Mouse (Mus musculus): ENCODE measurements around the gene Accs. TPM values are rescaled to one million over a fixed set of nuclear protein-coding genes. Genes with fewer than 3 reads are reported as not detected.

Gene Accs
- total RNA-seq, 2 experiments from 2014 or later = 21.2 to 30.8 TPM

DNA sequence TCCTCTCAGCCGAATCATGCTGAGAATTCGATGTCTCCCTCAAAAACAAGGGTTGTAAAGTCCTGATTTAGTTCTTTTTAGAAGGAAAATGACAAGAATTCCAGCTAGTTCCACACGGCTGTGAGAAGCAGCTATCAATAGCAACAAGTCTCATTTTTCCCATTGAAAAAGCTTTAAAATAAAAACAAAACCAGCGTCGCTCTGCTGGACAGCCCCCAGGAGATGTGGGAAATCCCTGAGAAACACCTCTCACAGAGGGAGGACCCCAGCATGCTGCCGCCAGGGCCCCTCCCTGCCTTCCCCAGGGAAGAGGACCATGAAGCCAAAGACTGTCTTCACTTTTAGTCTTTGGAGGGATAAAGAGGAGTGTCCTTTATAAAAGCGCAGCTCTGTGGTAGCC lies 48.6 kb downstream of the Accs start:
- ATAC-seq (replicated peaks; ENCODE audit: poor library complexity, severe bottlenecking) = no peak

DNA sequence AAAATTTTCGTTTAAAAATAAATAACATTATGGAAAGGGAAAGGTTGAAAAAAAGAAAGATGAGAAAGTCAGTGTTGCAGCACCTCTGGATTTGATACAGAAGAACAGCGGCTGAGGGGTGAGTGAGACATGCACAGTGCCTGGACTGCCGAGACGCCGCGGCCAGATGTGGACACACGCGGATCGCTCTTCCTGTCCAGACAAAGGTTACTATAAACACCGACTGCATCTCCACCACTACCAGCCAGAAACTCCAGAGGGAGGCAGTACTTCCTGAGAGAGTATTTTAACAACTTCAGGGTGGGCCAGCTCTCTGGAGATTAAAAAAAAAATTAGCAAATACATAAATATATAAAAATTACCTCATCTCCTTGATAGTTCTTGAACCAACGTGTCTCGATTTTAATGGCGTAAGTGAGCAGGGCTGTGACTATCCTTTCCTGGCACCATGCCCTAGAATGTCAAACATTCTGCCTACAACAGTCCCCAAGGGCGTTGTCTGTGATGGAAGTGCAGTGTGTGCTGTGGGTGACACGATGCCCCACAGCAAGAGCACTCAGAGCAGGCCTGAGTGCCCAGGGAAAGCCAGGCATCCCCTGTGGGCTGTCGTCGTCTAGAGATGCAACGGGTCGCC lies 52.5 kb downstream of the Accs start:
- no peak for ATAC-seq (replicated peaks; ENCODE audit: poor library complexity, severe bottlenecking)

DNA sequence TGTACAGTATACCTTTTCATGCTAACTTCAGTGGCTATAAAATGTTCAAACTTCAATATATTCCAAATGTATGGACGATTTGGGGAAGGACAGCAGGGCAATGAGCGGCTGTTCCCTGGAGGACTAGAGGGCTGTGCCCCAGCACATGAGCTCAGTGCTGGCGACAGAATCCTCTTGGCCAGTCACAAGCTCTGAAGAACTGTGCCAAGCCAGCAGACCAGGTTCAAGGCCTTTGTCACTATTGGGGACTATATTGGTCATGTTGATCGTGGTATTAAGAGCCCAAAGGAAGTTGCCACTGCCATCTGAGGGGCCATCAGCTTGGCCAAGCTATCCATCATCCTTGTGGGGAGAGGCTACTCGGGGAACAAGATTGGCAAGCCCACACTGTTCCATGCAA lies 55.4 kb downstream of the Accs start:
- ATAC-seq (replicated peaks; ENCODE audit: poor library complexity, severe bottlenecking) = no peak

DNA sequence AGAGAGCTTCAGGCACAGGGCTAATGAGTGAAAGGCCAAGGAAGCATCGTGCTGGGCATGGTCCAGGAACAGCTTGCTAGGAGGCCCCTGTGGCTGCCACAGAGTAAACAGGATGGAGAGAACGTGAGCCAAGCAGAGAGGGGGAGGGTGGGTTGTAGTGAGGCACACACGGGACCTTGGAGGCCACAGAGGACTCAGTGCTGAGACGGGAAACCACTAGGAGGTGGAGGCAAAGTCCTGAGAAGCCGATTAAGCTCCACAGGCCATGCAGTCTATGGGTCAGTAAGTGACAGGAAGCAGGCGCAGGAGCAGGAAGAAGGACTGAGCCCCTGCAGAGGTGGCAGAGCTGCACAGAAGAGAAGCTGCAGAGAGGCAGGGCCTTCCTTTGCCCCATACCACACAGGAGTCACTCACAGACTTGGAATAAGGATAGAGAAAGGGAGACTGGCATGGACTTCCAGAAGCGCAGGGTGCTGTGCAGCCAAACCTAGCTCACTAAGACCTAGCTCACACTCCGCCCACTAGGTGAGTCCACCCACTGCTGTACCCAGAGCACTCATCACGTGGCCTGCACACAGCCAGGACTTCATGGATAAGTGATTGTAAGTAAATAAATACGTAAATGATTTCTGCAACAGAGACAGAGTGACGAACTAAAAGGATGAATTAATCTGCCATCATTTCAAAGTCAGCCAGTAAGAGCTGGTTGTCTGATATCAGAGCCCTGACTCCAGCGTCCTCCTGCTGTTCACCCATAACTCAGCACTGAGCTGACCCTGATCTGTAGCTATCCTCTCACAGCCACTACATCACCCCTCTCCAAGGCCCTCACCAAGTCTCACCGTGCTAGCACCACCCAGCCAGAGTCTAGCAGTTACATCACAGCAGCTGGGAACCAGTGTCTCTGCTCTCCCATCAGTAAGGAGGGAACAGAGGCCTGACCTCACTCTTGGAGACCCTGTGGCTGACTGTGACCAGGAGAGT lies 57.9 kb downstream of the Accs start:
- no peak for ATAC-seq (replicated peaks; ENCODE audit: poor library complexity, severe bottlenecking)

DNA sequence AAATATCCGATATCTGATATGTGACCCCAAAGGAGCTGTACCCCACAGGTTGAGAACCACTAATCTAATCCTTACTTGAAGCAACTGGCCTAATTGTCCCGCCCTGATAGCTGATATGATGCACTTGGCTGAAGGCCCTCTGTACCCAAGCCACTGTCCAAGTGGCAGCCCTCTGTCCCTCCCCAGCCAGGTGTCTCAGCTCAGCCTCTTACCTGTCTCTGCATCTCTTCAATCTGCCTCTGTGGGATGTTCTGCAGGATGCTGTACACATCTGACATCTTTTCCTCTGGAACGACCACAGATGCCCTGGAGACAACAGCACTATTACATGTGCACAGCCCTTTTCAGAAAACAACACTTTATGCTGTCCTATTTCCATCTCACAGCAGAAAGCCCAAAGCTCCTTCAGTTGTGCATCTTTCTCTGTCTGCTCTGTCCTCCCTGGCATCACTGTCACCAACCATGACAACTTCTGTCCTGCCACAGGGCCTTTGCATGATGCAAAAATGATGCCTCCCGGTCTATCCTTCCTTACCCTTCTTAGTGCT lies 58.9 kb downstream of the Accs start:
- no peak for ATAC-seq (replicated peaks; ENCODE audit: poor library complexity, severe bottlenecking)

DNA sequence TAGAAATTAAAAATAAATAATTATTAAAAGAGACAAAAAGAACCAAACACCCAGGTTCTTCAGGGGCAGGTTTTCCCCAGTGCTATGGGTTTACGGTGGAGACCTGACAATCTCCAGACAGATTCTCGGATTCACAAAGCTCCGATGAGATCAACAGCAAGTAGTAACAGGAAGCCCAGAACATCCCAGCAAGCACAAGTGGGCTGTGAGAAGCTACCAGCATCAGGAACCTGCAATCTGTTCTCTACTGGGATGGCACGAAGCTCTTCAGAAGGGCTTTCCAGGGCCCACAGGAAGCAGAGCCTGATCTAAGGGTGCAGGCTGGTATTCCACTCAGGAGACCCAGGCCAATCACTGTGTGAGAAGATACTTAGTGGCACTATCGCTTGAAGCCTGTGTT lies 61.2 kb downstream of the Accs start:
- ATAC-seq (replicated peaks; ENCODE audit: poor library complexity, severe bottlenecking) = no peak

DNA sequence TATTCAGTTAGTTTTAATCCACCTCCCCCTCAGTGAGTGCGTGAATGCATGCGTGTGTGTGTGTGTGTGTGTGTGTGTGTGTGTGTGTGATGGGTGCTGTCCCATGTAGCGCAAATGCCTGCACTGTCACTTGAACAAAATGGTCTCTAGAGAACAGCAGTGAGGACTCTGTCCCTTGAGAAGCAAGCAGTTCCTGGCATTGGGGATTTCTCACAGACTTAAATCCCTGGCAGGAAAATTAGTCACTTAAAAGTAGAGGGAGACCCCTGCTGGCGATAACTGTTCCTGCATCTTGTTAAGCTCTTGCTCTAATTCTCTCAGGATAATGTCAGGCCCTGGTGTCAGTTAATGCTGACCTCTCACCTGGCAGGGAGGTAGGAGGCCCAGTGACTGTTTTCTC lies 63.6 kb downstream of the Accs start:
- peak; percentile 60; the same call in 1 of the 2 replicates for ATAC-seq (replicated peaks; ENCODE audit: poor library complexity, severe bottlenecking)

DNA sequence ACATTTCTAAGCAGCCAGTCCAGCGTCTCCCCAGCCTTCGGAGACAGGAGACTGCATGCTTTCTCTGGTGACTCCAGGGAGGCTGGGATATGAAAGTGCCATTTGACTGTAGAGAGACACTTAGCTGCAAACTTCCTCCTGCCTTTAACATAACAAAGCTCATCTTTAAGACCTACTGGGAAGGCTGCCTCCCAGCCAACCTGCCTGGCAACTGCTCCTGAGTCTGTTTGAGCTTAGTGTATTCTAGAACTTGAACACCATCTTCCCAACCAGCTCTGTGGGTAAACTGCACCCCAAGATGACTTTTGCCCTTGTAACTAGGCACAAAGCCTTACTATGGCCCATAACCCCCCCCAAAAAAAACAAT lies 64.3 kb downstream of the Accs start:
- ATAC-seq (replicated peaks; ENCODE audit: poor library complexity, severe bottlenecking) = no peak

DNA sequence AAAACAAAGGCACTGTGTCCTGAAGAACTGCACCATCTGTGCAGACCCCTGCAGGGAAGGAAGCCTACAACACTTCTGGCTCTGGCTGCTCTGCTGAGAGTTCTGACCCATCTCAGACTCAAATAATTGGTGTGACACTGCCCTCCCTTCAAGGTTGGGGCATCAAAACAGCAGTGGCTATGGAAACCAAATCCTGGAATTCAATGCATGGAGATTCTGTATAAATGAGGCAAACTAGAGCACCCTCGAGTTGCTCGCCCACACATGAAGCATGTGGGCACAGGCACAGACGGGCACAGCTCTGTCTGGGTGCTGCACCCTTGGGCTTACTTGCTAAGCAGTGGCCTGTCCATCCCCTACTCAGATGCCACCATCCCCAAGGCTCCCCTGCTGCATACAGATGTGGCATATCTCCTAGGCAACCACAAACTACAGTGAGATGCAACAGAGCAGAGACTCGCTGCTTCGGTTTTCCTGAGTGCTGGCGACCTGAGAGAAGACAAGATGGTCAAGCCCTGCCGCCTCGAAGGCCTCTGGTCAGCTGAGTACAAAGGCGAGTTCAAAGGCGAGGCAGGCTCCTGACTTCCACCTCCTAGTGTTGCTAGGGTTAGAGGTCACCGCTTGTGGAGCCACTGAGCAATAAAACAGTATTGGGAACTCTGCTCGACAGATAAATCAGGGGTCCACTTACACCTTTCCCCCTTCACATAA lies 64.9 kb downstream of the Accs start:
- ATAC-seq (replicated peaks; ENCODE audit: poor library complexity, severe bottlenecking) = no peak

DNA sequence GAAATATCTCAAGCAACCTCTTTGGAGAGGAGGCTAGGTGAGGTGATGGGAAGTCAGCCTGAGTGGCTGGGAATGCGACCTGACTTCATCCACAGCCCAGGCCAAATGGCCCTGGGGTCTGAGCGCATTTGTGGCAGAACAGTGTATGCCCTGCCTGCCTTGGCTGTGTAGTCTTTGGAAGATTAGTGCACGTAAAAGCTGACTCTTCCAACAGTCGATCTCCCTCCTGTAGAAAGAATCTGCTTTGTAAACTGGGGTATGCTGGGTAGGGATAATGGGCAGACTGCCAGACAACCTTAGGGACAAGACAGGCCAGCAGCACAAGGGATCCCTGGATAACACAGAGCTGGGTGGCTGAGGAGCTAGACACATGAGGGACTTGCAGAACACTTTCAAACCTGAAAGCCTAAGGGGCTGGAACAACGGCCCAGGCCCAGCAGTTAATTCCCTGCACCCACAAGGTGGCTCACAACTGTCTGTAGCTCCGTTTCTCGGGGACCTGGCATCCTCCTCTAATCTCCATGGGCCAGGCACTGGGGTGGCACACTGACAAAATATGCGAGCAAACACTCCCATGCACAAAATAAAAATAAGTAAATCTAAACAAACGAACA lies 65.7 kb downstream of the Accs start:
- no peak for ATAC-seq (replicated peaks; ENCODE audit: poor library complexity, severe bottlenecking)

Other genes with a start within 250 kb of the Accs start
- gene Alx4, start 207.6 kb downstream of the Accs start, total RNA-seq (2014; fragmentation: Nextera tagmentation) = not detected in 2 replicates
- not detected in 2 replicates for gene Alx4, start 207.6 kb downstream of the Accs start, total RNA-seq (2017)
- 35.6 and 40.9 TPM in 2 replicates for gene Ext2, start 27.4 kb downstream of the Accs start, total RNA-seq (2014; fragmentation: Nextera tagmentation)
- 26.2 and 38.6 TPM in 2 replicates for gene Ext2, start 27.4 kb downstream of the Accs start, total RNA-seq (2017)
- gene Accsl, start 19.2 kb upstream of the Accs start, total RNA-seq (2014; fragmentation: Nextera tagmentation) = not detected in 2 replicates
- not detected in 2 replicates for gene Accsl, start 19.2 kb upstream of the Accs start, total RNA-seq (2017)
- not detected in 2 replicates for gene Gm13889, start 107.3 kb upstream of the Accs start, total RNA-seq (2014; fragmentation: Nextera tagmentation)
- not detected in 2 replicates for gene Gm13889, start 107.3 kb upstream of the Accs start, total RNA-seq (2017)
- not detected in 2 replicates for gene Gm27027, start 146.4 kb upstream of the Accs start, total RNA-seq (2014; fragmentation: Nextera tagmentation)
- not detected in 2 replicates for gene Gm27027, start 146.4 kb upstream of the Accs start, total RNA-seq (2017)
- gene Alkbh3, start 160.9 kb upstream of the Accs start, total RNA-seq (2014; fragmentation: Nextera tagmentation) = 52.5 and 87.5 TPM in 2 replicates
- 34.0 and 38.0 TPM in 2 replicates for gene Alkbh3, start 160.9 kb upstream of the Accs start, total RNA-seq (2017)

All from granulocyte monocyte progenitor cell, adult 5-6 weeks (primary cell).